Mouse (Mus musculus): ENCODE data around the gene Atp6v0a1. TPM values are rescaled to one million over a fixed set of nuclear protein-coding genes. Genes with fewer than 3 reads are reported as not detected.

Gene Atp6v0a1
- polyA plus RNA-seq, 1 experiment from 2014 or later = 47.8 TPM

DNA sequence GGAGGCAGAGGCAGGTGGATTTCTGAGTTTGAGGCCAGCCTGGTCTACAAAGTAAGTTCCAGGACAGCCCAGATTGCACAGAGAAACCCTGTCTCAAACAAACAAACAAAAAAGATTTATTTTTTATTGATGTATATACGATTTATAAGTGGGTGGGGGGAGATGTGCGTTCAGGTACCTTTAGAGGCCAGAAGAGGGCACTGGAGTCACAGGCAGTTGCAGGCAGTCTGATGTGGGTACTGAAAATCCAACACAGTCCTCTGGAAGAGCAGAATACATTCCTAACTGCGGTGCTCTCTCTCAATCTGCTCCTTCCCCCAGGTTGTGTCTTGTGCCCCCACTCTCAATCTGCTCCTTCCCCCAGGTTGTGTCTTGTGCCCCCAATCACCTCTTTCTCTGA, 23.6 kb upstream of the Atp6v0a1 start:
- Histone ChIP-seq H3K36me3 (ENCODE audit: control insufficient read depth, insufficient read depth, low read length) (no peaks in the 10 kb centered on the region), H3K4me1 (ENCODE audit: control insufficient read depth, insufficient read depth, low read length) (peaks cover 3% of the 10 kb centered on the region; the same call in 1 of the 2 replicates), H3K4me3 (replicated peaks; ENCODE audit: low read length) (no peak overlapping the region), H3K9ac (ENCODE audit: low read length) (no peak overlapping the region), H3K9me3 (replicated peaks; ENCODE audit: control insufficient read depth, low read length) (no peaks in the 10 kb centered on the region), H3K4me2 (ENCODE audit: low read depth, low read length) (no peak overlapping the region), H3K27ac (ENCODE audit: low read length) (no peak overlapping the region), H3K27me3 (ENCODE audit: control insufficient read depth, insufficient read depth, low read length) (no peaks in the 10 kb centered on the region)
- ATAC-seq (ENCODE audit: insufficient read depth, low FRiP score) = no peak
- WGBS = 57% methylated on average over 3 of the region's 3 CpGs

GRCm38 (mm10) chr11:100988674-100989073, 20.6 kb upstream of the Atp6v0a1 start:
- no peak for ATAC-seq (ENCODE audit: insufficient read depth, low FRiP score)
- H3K4me2 ChIP-seq (ENCODE audit: low read depth, low read length) = no peak overlapping the region
- H3K27ac ChIP-seq (ENCODE audit: low read length) = no peak overlapping the region
- no peak overlapping the region for H3K9ac ChIP-seq (ENCODE audit: low read length)
- H3K4me3 ChIP-seq (replicated peaks; ENCODE audit: low read length) = no peak overlapping the region
- 83% methylated on average over 3 of the region's 3 CpGs for WGBS
- no peaks in the 10 kb centered on the region for H3K9me3 ChIP-seq (replicated peaks; ENCODE audit: control insufficient read depth, low read length)
- no peaks in the 10 kb centered on the region for H3K4me1 ChIP-seq (ENCODE audit: control insufficient read depth, insufficient read depth, low read length)
- H3K27me3 ChIP-seq (ENCODE audit: control insufficient read depth, insufficient read depth, low read length) = no peaks in the 10 kb centered on the region
- H3K36me3 ChIP-seq (ENCODE audit: control insufficient read depth, insufficient read depth, low read length) = no peaks in the 10 kb centered on the region

DNA sequence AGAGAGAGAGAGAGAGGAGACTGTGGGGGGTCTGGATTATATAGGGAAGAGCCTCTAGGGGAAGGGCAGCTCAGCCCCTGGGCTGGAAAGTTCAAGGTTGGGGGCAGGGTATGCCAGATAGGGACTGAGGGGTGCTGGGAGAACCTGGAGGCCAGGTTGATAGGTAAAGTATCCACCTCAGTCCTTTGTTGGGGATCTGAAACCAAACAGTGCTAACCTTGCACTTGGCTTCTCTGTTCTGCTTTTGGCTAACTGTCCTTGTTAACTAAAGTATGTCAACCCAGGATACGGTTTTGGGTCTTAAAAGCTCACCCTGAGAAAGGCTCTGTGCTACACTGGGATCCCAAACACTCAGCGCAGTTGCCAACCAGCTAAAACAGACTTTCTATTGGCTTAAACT, 19.6 kb upstream of the Atp6v0a1 start:
- 56% methylated on average over 2 of the region's 2 CpGs for WGBS
- Histone ChIP-seq H3K36me3 (ENCODE audit: control insufficient read depth, insufficient read depth, low read length) (no peaks in the 10 kb centered on the region), H3K4me1 (ENCODE audit: control insufficient read depth, insufficient read depth, low read length) (no peaks in the 10 kb centered on the region), H3K9me3 (replicated peaks; ENCODE audit: control insufficient read depth, low read length) (no peaks in the 10 kb centered on the region), H3K27ac (ENCODE audit: low read length) (no peak overlapping the region), H3K9ac (ENCODE audit: low read length) (no peak overlapping the region), H3K4me2 (ENCODE audit: low read depth, low read length) (no peak overlapping the region), H3K27me3 (ENCODE audit: control insufficient read depth, insufficient read depth, low read length) (no peaks in the 10 kb centered on the region), H3K4me3 (replicated peaks; ENCODE audit: low read length) (no peak overlapping the region)
- ATAC-seq (ENCODE audit: insufficient read depth, low FRiP score) = no peak

DNA sequence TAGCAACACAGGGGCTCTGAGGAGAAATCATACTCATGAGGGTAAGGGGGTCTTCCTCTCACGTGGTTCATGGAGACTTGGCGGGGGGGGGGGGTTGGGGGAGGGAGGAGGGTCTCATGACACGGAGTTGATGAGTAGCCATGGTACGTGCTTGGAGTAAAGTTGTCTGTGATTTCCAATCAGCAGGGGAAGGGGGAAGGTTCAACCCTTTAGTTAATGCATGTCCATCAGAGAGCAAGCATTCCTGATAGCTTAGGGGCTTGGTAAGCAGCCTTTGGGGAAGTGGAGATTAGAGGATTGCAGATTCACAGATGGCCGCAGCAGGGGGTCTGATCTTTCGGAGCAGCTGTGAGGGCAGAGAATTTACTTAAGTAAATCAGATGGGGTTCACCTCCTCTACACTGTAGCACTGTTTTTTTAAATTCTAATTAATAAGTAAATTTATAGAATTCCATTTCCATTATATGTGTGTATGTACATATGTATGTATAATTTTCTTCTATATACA, 18.2 kb upstream of the Atp6v0a1 start:
- no peak overlapping the region for H3K4me3 ChIP-seq (replicated peaks; ENCODE audit: low read length)
- H3K27me3 ChIP-seq (ENCODE audit: control insufficient read depth, insufficient read depth, low read length) = no peaks in the 10 kb centered on the region
- no peak for ATAC-seq (ENCODE audit: insufficient read depth, low FRiP score)
- H3K9ac ChIP-seq (ENCODE audit: low read length) = no peak overlapping the region
- no peak overlapping the region for H3K4me2 ChIP-seq (ENCODE audit: low read depth, low read length)
- no peak overlapping the region for H3K27ac ChIP-seq (ENCODE audit: low read length)
- H3K9me3 ChIP-seq (replicated peaks; ENCODE audit: control insufficient read depth, low read length) = no peaks in the 10 kb centered on the region
- H3K36me3 ChIP-seq (ENCODE audit: control insufficient read depth, insufficient read depth, low read length) = no peaks in the 10 kb centered on the region
- WGBS = 26% methylated on average over 6 of the region's 6 CpGs
- H3K4me1 ChIP-seq (ENCODE audit: control insufficient read depth, insufficient read depth, low read length) = no peaks in the 10 kb centered on the region

- H3K4me3 ChIP-seq (replicated peaks; ENCODE audit: low read length) = no peak overlapping the region
- H3K9me3 ChIP-seq (replicated peaks; ENCODE audit: control insufficient read depth, low read length) = no peaks in the 10 kb centered on the region
- no peak for ATAC-seq (ENCODE audit: insufficient read depth, low FRiP score)
- H3K4me1 ChIP-seq (ENCODE audit: control insufficient read depth, insufficient read depth, low read length) = no peaks in the 10 kb centered on the region
- H3K36me3 ChIP-seq (ENCODE audit: control insufficient read depth, insufficient read depth, low read length) = no peaks in the 10 kb centered on the region
- no peak overlapping the region for H3K9ac ChIP-seq (ENCODE audit: low read length)
- H3K27me3 ChIP-seq (ENCODE audit: control insufficient read depth, insufficient read depth, low read length) = no peaks in the 10 kb centered on the region
- WGBS = 40% methylated on average over 2 of the region's 2 CpGs
- H3K27ac ChIP-seq (ENCODE audit: low read length) = no peak overlapping the region
- H3K4me2 ChIP-seq (ENCODE audit: low read depth, low read length) = no peak overlapping the region
Measured at GRCm38 (mm10) chr11:100993437-100993836, 15.8 kb upstream of the Atp6v0a1 start.

GRCm38 (mm10) chr11:100994233-100994632, 15.0 kb upstream of the Atp6v0a1 start:
- H3K9me3 ChIP-seq (replicated peaks; ENCODE audit: control insufficient read depth, low read length) = no peaks in the 10 kb centered on the region
- 51% methylated on average over 9 of the region's 9 CpGs for WGBS
- H3K9ac ChIP-seq (ENCODE audit: low read length) = no peak overlapping the region
- H3K27me3 ChIP-seq (ENCODE audit: control insufficient read depth, insufficient read depth, low read length) = no peaks in the 10 kb centered on the region
- no peak overlapping the region for H3K27ac ChIP-seq (ENCODE audit: low read length)
- H3K4me3 ChIP-seq (replicated peaks; ENCODE audit: low read length) = no peak overlapping the region
- no peak for ATAC-seq (ENCODE audit: insufficient read depth, low FRiP score)
- H3K36me3 ChIP-seq (ENCODE audit: control insufficient read depth, insufficient read depth, low read length) = no peaks in the 10 kb centered on the region
- H3K4me2 ChIP-seq (ENCODE audit: low read depth, low read length) = no peak overlapping the region
- no peaks in the 10 kb centered on the region for H3K4me1 ChIP-seq (ENCODE audit: control insufficient read depth, insufficient read depth, low read length)

DNA sequence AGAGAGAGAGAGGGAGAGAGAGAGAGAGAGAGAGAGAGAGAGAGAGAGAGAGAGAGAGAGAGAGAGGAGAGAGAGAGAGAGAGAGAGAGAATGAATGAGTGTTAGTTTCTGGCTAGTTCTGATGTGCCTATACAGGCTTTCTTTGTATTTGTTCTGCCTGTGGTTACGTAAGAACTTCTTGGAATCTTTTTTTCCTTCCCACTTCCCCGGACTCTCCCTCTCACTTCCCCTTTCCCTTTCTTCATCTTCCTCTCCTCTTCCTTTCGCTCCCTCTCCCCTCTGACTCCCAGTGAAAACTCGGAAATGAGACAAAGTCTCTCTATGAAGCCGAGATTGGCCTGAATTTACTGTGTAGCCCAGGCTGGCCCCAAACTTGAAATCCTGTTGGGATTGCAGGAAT, 14.6 kb upstream of the Atp6v0a1 start:
- 63% methylated on average over 5 of the region's 5 CpGs for WGBS
- Histone ChIP-seq H3K4me2 (ENCODE audit: low read depth, low read length) (no peak overlapping the region), H3K4me3 (replicated peaks; ENCODE audit: low read length) (no peak overlapping the region), H3K27me3 (ENCODE audit: control insufficient read depth, insufficient read depth, low read length) (no peaks in the 10 kb centered on the region), H3K27ac (ENCODE audit: low read length) (no peak overlapping the region), H3K4me1 (ENCODE audit: control insufficient read depth, insufficient read depth, low read length) (no peaks in the 10 kb centered on the region), H3K36me3 (ENCODE audit: control insufficient read depth, insufficient read depth, low read length) (no peaks in the 10 kb centered on the region), H3K9ac (ENCODE audit: low read length) (no peak overlapping the region), H3K9me3 (replicated peaks; ENCODE audit: control insufficient read depth, low read length) (no peaks in the 10 kb centered on the region)
- no peak for ATAC-seq (ENCODE audit: insufficient read depth, low FRiP score)

DNA sequence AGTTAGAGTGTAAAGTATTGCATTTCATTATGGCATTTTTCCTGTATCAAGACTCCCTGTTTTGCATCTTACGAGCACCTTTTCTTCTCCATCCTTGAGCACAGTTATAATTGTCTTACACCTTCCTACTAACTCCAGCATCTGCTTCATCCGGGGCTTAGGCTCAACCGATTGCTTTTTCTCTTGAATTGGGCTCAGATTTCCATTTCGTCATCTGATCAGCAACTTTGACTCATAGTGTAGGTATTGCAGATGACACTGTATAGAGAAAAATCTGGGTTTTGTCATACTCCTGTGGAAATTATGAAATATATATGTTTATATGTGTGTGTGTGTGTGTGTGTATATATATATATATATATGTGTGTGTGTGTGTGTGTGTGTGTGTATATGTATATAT, 12.8 kb upstream of the Atp6v0a1 start:
- Histone ChIP-seq H3K36me3 (ENCODE audit: control insufficient read depth, insufficient read depth, low read length) (no peaks in the 10 kb centered on the region), H3K9me3 (replicated peaks; ENCODE audit: control insufficient read depth, low read length) (no peaks in the 10 kb centered on the region), H3K27me3 (ENCODE audit: control insufficient read depth, insufficient read depth, low read length) (no peaks in the 10 kb centered on the region), H3K9ac (ENCODE audit: low read length) (no peak overlapping the region), H3K4me1 (ENCODE audit: control insufficient read depth, insufficient read depth, low read length) (no peaks in the 10 kb centered on the region), H3K4me2 (ENCODE audit: low read depth, low read length) (no peak overlapping the region), H3K4me3 (replicated peaks; ENCODE audit: low read length) (no peak overlapping the region), H3K27ac (ENCODE audit: low read length) (no peak overlapping the region)
- ATAC-seq (ENCODE audit: insufficient read depth, low FRiP score) = no peak
- WGBS = 80% methylated on average over 4 of the region's 4 CpGs

- no peak for ATAC-seq (ENCODE audit: insufficient read depth, low FRiP score)
- Histone ChIP-seq H3K27me3 (ENCODE audit: control insufficient read depth, insufficient read depth, low read length) (no peaks in the 10 kb centered on the region), H3K9ac (ENCODE audit: low read length) (no peak overlapping the region), H3K27ac (ENCODE audit: low read length) (no peak overlapping the region), H3K4me1 (ENCODE audit: control insufficient read depth, insufficient read depth, low read length) (no peaks in the 10 kb centered on the region), H3K4me3 (replicated peaks; ENCODE audit: low read length) (no peak overlapping the region), H3K36me3 (ENCODE audit: control insufficient read depth, insufficient read depth, low read length) (no peaks in the 10 kb centered on the region), H3K4me2 (ENCODE audit: low read depth, low read length) (no peak overlapping the region), H3K9me3 (replicated peaks; ENCODE audit: control insufficient read depth, low read length) (no peaks in the 10 kb centered on the region)
- 82% methylated on average over 2 of the region's 2 CpGs for WGBS
Measured at GRCm38 (mm10) chr11:100998836-100999235, 10.4 kb upstream of the Atp6v0a1 start.

- H3K36me3 ChIP-seq (ENCODE audit: control insufficient read depth, insufficient read depth, low read length) = no peaks in the 10 kb centered on the region
- no peak for ATAC-seq (ENCODE audit: insufficient read depth, low FRiP score)
Measured at GRCm38 (mm10) chr11:100999254-100999653, 10.0 kb upstream of the Atp6v0a1 start.

More at GRCm38 (mm10) chr11:100999254-100999653, 10.0 kb upstream of the Atp6v0a1 start:
- Histone ChIP-seq H3K4me1 (ENCODE audit: control insufficient read depth, insufficient read depth, low read length) (no peaks in the 10 kb centered on the region), H3K9ac (ENCODE audit: low read length) (no peak overlapping the region), H3K27ac (ENCODE audit: low read length) (no peak overlapping the region), H3K9me3 (replicated peaks; ENCODE audit: control insufficient read depth, low read length) (no peaks in the 10 kb centered on the region), H3K27me3 (ENCODE audit: control insufficient read depth, insufficient read depth, low read length) (no peaks in the 10 kb centered on the region), H3K4me3 (replicated peaks; ENCODE audit: low read length) (no peak overlapping the region), H3K4me2 (ENCODE audit: low read depth, low read length) (no peak overlapping the region)
- 48% methylated on average over 3 of the region's 3 CpGs for WGBS
